Mouse (Mus musculus) cerebral cortex, adult 2 months (tissue): ENCODE measurements around the gene Dtd1.

Experiments
- WGBS: fragments of 180-500 bp; shearing (Covaris S2); methylation state at CpG from one replicate; pipeline ENCODE4 v1.1.7; 2018; 5-methylcytosine and 5-hydroxymethylcytosine counted together

The Dtd1 gene

GRCm38 (mm10) chr2:144714596-144714995 lies 114.9 kb downstream of the Dtd1 start:
- 68% methylated on average over 2 of the region's 2 CpGs for WGBS

GRCm38 (mm10) chr2:144715211-144715768 lies 115.6 kb downstream of the Dtd1 start:
- 80% methylated on average over 2 of the region's 2 CpGs for WGBS

GRCm38 (mm10) chr2:144716248-144716647 lies 116.6 kb downstream of the Dtd1 start:
- WGBS = 84% methylated on average over 5 of the region's 5 CpGs

GRCm38 (mm10) chr2:144718273-144718672 lies 118.6 kb downstream of the Dtd1 start:
- WGBS = 56% methylated on average over 5 of the region's 5 CpGs

GRCm38 (mm10) chr2:144719294-144719693 lies 119.6 kb downstream of the Dtd1 start:
- WGBS = 85% methylated on average over 5 of the region's 5 CpGs

- 85% methylated on average over 4 of the region's 4 CpGs for WGBS
Observed at GRCm38 (mm10) chr2:144719718-144720117, 120.0 kb downstream of the Dtd1 start.

GRCm38 (mm10) chr2:144720407-144720959 lies 120.8 kb downstream of the Dtd1 start:
- WGBS = 60% methylated on average over 5 of the region's 5 CpGs

GRCm38 (mm10) chr2:144724679-144725078 lies 125.0 kb downstream of the Dtd1 start:
- WGBS = 100% methylated on average over 1 of the region's 1 CpGs

- WGBS = 91% methylated on average over 3 of the region's 3 CpGs
Observed at GRCm38 (mm10) chr2:144727136-144727535, 127.4 kb downstream of the Dtd1 start.

- 95% methylated on average over 2 of the region's 2 CpGs for WGBS
Observed at GRCm38 (mm10) chr2:144729776-144730175, 130.1 kb downstream of the Dtd1 start.

GRCm38 (mm10) chr2:144738161-144738560 lies 138.5 kb downstream of the Dtd1 start:
- 95% methylated on average over 5 of the region's 5 CpGs for WGBS

GRCm38 (mm10) chr2:144738576-144738975 lies 138.9 kb downstream of the Dtd1 start:
- 80% methylated on average over 5 of the region's 5 CpGs for WGBS

GRCm38 (mm10) chr2:144740577-144740997 lies 140.9 kb downstream of the Dtd1 start:
- WGBS = 80% methylated on average over 6 of the region's 6 CpGs

GRCm38 (mm10) chr2:144741973-144742372 lies 142.3 kb downstream of the Dtd1 start:
- 89% methylated on average over 10 of the region's 10 CpGs for WGBS

GRCm38 (mm10) chr2:144743316-144743715 lies 143.6 kb downstream of the Dtd1 start:
- 90% methylated on average over 5 of the region's 5 CpGs for WGBS

GRCm38 (mm10) chr2:144745266-144745665 lies 145.6 kb downstream of the Dtd1 start:
- WGBS = 94% methylated on average over 2 of the region's 2 CpGs

- 36% methylated on average over 4 of the region's 4 CpGs for WGBS
Observed at GRCm38 (mm10) chr2:144746046-144746783, 146.5 kb downstream of the Dtd1 start.

- WGBS = 76% methylated on average over 6 of the region's 6 CpGs
Observed at GRCm38 (mm10) chr2:144753604-144754003, 153.9 kb downstream of the Dtd1 start.

- WGBS = 60% methylated on average over 2 of the region's 2 CpGs
Observed at GRCm38 (mm10) chr2:144755016-144755415, 155.3 kb downstream of the Dtd1 start.

GRCm38 (mm10) chr2:144760666-144761065 lies 161.0 kb downstream of the Dtd1 start:
- 91% methylated on average over 6 of the region's 6 CpGs for WGBS

GRCm38 (mm10) chr2:144763706-144764105 lies 164.0 kb downstream of the Dtd1 start:
- WGBS = 91% methylated on average over 9 of the region's 9 CpGs

- WGBS = 72% methylated on average over 7 of the region's 7 CpGs
Observed at GRCm38 (mm10) chr2:144764116-144764788, 164.6 kb downstream of the Dtd1 start.

- WGBS = 85% methylated on average over 5 of the region's 5 CpGs
Observed at GRCm38 (mm10) chr2:144765219-144765618, 165.5 kb downstream of the Dtd1 start.
